Mouse (Mus musculus) CH12.LX (cell line): ENCODE data around the gene Tmem106a.

Experiments used
- CTCF ChIP-seq, 2 experiments: IDR thresholded peaks in 1 of 2; conservative IDR thresholded peaks in 1 of 2; 2 replicates each; pipeline ENCODE4 v1.5.1; 2011 to 2012; ENCODE audit warnings: low read depth in 2 of 2, low read length in 2 of 2, improper control_type of control experiment in 1 of 2, inconsistent platforms in 1 of 2, mild to moderate bottlenecking in 1 of 2, moderate library complexity in 1 of 2
- E2F4 ChIP-seq: IDR thresholded peaks from 2 replicates; pipeline ENCODE4 v1.6.1; 2011; ENCODE audit warnings: low read depth, low read length, improper control_type of control experiment; ENCODE audit not compliant: insufficient replicate concordance
- ELF1 ChIP-seq: IDR thresholded peaks from 2 replicates; pipeline ENCODE4 v1.6.1; 2014; ENCODE audit warnings: low read depth, mild to moderate bottlenecking, inconsistent platforms, low read length, improper control_type of control experiment
- EP300 ChIP-seq: IDR thresholded peaks from 2 replicates; pipeline ENCODE4 v1.6.1; 2011; ENCODE audit warnings: low read length, improper control_type of control experiment
- IRF4 ChIP-seq: IDR thresholded peaks from 2 replicates; pipeline ENCODE4 v1.6.1; 2014; ENCODE audit warnings: low read depth, mild to moderate bottlenecking, inconsistent platforms, low read length, improper control_type of control experiment
- KAT2A ChIP-seq: IDR thresholded peaks from 2 replicates; pipeline ENCODE4 v1.6.1; 2012; ENCODE audit warnings: low read length, improper control_type of control experiment, inconsistent platforms; ENCODE audit not compliant: insufficient replicate concordance
- MAFK ChIP-seq: IDR thresholded peaks from 2 replicates; pipeline ENCODE4 v1.6.1; 2011; ENCODE audit warnings: low read length, improper control_type of control experiment; ENCODE audit not compliant: insufficient replicate concordance
- MXI1 ChIP-seq: IDR thresholded peaks from 2 replicates; pipeline ENCODE4 v1.6.1; 2011; ENCODE audit warnings: mild to moderate bottlenecking, low read depth, low read length, improper control_type of control experiment
- MYC ChIP-seq: IDR thresholded peaks from 2 replicates; pipeline ENCODE4 v1.6.1; 2011; ENCODE audit warnings: low read depth, mild to moderate bottlenecking, improper control_type of control experiment, low read length
- PAX5 ChIP-seq: IDR thresholded peaks from 2 replicates; pipeline ENCODE4 v1.6.1; 2012; ENCODE audit warnings: low read length, inconsistent platforms, mixed read lengths
- POLR2A ChIP-seq: IDR thresholded peaks from 2 replicates; pipeline ENCODE4 v1.6.1; 2011; ENCODE audit warnings: low read depth, mild to moderate bottlenecking, improper control_type of control experiment, low read length
- USF1 ChIP-seq: IDR thresholded peaks from 2 replicates; pipeline ENCODE4 v1.6.1; 2014; ENCODE audit warnings: low read depth, mild to moderate bottlenecking, inconsistent platforms, low read length, improper control_type of control experiment

- TF ChIP-seq USF1 (no peak), IRF4 (no peak), CTCF (conservative IDR thresholded peaks at IDR 0.05 in 1 of 2, IDR thresholded peaks at IDR 0.05 in 1 of 2; ENCODE audit: low read depth in 2 of 2, low read length in 2 of 2) (no peak), MYC (no peak), POLR2A (no peak), E2F4 (no peak), MXI1 (no peak), ELF1 (no peak), MAFK (no peak), EP300 (no peak), PAX5 (no peak), KAT2A (no peak)
Measured at GRCm38 (mm10) chr11:101589989-101590624, 8.1 kb downstream of the Tmem106a start.
